Mouse (Mus musculus): ENCODE results near the gene Ddc.

Gene Ddc

DNA sequence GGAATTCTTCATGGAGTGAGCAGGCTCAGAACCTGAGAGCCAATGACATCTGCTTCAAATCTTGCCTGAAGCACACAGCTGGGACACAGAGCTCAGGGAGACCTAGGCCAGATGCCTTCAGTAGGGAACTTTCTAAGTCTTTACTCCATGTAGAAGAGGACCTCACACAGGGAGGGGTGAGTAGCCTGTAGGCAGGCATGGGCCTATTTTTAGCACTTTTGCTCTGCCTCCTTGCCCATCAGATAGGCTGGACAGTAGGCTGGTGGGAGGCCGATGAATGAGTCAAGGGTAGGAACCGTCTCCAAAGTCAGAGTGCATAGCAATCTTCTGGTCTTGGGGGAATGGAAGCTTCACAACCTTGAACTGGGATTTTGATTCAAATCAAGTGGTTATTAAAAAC is 22.7 kb downstream of the Ddc start:
- no peak for DNase-seq

- DNase-seq: no peak
Observed at GRCm38 (mm10) chr11:11873023-11873908, 24.7 kb downstream of the Ddc start.

DNA sequence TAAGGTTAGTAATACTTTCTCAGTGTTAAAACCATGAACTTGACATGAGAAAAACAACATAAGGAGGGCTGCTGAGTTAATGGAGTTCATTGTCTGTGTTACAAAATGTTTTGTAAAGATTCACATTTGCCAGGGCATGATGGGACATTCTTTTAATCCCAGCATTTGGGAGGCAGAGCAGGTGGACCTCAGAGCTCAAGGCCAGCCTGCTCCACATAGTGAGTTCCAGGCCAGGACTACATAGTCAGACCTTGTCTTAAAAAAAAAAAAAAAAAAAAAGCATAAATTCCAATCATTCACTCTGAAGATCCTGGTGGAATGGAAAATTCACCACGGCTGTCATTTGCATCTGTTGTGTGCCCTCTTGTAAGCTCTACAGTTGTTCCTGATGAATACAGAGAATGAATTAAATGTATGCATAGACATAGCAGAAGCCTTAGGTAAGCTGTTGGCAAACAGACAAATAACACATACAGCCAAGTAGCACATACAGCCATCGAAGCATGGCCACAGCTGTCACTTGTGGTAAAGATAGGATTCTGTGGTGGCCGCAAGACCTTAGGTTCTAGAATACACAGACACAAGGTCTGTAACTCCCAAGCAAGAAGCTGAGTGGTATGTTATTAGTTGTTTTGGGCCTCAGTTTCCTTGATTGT is 25.7 kb downstream of the Ddc start:
- no peak for DNase-seq

- DNase-seq: no peak
Observed at GRCm38 (mm10) chr11:11871197-11871813, 26.6 kb downstream of the Ddc start.

DNA sequence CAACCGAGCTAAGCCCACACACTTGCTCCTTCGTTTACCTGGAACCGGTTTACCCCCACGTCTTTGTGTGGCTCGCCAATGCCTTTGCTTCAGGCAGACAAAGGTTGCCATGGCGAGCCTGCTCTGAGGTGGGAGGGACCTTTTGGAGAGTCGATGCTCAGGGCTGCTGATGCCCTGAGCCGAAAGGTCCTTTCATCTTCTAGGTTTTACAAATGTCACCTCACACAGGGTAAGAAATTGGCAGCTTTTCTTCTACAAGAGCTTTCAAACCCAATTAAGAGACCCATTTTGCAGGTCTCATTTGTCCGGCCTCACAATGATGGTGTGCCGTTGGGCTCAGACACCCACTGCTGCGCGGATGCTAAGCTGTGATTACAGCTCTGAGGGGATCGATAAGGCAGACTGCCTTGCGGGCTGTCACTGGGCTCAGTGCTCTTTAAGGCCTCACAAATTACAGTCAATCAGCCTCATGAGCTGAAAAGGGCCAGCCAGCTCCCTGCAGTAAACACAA is 29.9 kb downstream of the Ddc start:
- peak; percentile 23 for DNase-seq

- DNase-seq: no peak
Observed at GRCm38 (mm10) chr11:11866696-11867095, 31.2 kb downstream of the Ddc start.

- DNase-seq: no peak
Observed at GRCm38 (mm10) chr11:11865128-11865527, 32.8 kb downstream of the Ddc start.

GRCm38 (mm10) chr11:11864446-11865101 is 33.4 kb downstream of the Ddc start:
- no peak for DNase-seq

DNA sequence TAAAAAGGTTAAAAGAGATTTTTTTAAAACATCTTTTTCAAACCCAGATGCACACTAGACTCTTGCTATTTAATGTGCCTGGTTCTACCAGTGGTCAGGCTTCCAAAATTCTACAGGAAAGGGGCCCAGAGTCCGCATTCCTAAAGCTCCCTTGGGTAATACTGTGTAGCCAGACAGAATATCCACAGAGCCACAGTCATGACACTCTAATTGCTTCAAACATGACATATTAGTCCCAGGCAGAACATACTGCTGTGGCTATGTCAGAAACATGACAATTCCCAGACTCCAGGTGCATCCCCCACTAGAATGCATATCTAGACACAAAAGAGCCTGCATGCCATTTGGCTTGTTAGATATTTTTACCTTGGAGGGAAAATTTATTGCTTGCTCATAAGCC is 35.4 kb downstream of the Ddc start:
- DNase-seq: no peak

- DNase-seq: no peak
Observed at GRCm38 (mm10) chr11:11856959-11857358, 41.0 kb downstream of the Ddc start.

DNA sequence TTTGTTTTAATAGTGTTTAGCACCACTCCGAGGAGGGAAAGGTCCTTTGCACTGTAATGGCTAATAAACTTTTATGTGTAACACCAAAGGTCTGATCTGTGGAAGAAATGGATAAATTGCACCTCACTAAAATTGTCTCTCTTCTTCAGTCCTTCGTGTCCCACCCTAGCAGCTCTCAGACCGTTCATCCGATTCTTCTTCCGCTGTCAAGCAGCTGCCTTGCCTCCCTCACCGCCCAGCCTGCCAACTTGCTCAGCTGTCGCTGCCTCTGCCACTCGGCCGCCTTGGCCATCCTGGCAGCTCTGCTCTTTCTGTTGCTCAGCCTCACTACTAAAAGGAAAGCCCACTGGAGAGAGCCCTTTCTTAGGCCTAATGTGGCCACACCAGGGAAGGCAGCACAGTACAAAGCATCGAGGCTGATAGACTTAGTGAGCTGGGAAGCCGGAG is 42.2 kb downstream of the Ddc start:
- DNase-seq: no peak

DNA sequence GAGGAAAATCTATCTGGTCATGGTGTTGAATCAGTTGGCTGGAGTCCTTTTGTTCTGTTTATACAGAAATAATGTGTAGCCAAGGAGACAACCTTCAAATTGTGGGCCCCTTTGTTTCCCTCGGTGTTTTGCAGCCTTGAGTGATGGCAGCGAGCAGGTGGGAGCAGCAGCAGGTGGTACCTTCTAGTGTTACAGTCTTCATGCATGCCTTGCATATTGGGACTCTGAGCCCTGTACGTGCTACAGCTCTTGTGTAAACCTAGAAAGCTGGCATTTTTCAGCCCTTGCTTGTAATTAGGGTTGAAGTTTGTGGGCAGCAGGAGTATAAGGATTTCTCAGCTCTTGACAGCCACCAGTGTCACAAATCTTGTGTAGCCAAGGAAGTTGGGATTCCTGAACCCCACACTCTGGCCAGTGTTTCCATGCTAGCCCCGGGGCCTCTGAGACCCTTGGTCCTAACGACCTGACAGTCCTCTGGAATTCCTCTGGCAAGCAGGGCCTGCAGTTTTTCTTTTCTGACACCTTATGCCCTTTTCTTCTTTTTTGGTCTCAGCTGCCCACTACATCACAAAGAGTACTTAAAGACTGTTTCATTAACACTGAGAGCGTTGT is 42.8 kb downstream of the Ddc start:
- no peak for DNase-seq

DNA sequence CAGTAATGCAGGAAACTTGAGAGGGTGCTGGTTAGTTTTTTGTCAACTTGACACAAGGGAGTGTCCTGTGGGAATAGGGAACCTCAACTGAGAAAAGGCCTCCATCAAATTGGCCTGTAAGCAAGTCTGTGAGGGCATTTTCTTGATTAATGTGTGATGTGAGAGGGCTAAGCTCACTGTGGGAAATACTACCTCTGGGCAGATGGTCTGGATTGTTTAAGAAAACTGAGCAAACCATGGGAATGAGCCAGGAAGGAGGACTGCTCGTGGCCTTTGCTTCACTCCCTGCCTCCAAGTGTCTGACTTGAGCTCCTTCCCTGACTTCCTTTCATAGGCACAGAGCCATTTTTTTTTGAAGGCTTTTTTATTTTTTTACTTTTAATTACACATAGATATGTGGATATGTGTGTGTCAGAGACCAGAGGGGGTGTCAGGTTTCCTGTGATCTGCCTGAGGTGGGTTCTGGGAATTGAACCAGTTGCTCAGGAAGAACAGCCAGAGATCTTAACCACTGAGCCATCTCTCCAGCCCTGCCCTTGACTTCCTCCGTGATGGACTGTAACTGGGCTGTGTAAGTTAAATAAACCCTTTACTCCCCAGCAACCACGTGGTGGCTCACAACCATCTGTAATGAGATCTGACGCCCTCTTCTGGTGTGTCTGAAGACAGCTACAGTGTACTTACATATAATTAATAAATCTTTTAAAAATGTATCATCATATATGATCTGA is 44.0 kb downstream of the Ddc start:
- no peak for DNase-seq

GRCm38 (mm10) chr11:11851957-11852505 is 45.9 kb downstream of the Ddc start:
- DNase-seq: no peak

GRCm38 (mm10) chr11:11850476-11851267 is 47.3 kb downstream of the Ddc start:
- DNase-seq: no peak

GRCm38 (mm10) chr11:11849513-11850311 is 48.2 kb downstream of the Ddc start:
- no peak for DNase-seq

DNA sequence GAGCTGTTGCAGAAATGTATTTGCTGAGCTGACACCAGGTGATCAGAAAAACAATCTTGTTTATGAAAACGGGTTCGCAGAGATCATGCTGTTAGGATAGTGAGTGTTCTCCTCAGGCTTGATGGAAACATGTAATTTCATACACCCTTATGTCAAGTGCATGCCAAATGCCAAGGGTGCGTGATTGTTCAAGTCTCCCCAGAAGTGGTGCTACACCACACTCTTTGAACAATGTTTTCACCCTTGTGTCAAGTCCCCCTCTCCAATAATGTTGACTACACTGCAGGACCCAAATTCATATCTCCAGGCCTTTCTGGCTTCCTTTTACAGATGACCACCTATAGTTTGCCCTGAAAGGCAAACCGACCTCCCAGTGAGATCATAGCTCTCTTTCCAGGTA is 49.5 kb downstream of the Ddc start:
- no peak for DNase-seq

GRCm38 (mm10) chr11:11845044-11845443 is 52.9 kb downstream of the Ddc start:
- no peak for DNase-seq

- no peak for DNase-seq
Observed at GRCm38 (mm10) chr11:11844367-11844971, 53.5 kb downstream of the Ddc start.
